Mouse (Mus musculus): ENCODE results near the gene Kcnn3. TPM values are rescaled to one million over a fixed set of nuclear protein-coding genes. Genes with fewer than 3 reads are reported as not detected.

The Kcnn3 gene
- polyA plus RNA-seq, 1 experiment from 2014 or later = 1.2 TPM

- no peaks in the 10 kb centered on the region for H3K36me3 ChIP-seq
- no peak overlapping the region for H3K4me3 ChIP-seq
- WGBS = 87% methylated on average over 12 of the region's 12 CpGs
- H3K4me1 ChIP-seq (replicated peaks) = peaks cover 9% of the 10 kb centered on the region
- no peak overlapping the region for H3K27ac ChIP-seq
- DNase-seq (ENCODE audit: low spot score) = no peak
- no peaks in the 10 kb centered on the region for H3K27me3 ChIP-seq (ENCODE audit: insufficient read depth, poor library complexity, severe bottlenecking)
- H3K9me3 ChIP-seq = no peaks in the 10 kb centered on the region
Measured at GRCm38 (mm10) chr3:89672573-89673317, 152.8 kb downstream of the Kcnn3 start.

- H3K27ac ChIP-seq = peak overlapping the region; percentile 62; the same call in 1 of the 2 replicates
Measured at GRCm38 (mm10) chr3:89677617-89678016, 157.7 kb downstream of the Kcnn3 start.

GRCm38 (mm10) chr3:89686031-89686430, 166.1 kb downstream of the Kcnn3 start:
- 56% methylated on average over 5 of the region's 5 CpGs for WGBS

More at GRCm38 (mm10) chr3:89677617-89678016, 157.7 kb downstream of the Kcnn3 start:
- Histone ChIP-seq H3K36me3 (no peaks in the 10 kb centered on the region), H3K4me1 (replicated peaks) (peaks cover 17% of the 10 kb centered on the region), H3K9me3 (no peaks in the 10 kb centered on the region), H3K4me3 (no peak overlapping the region), H3K27me3 (ENCODE audit: insufficient read depth, poor library complexity, severe bottlenecking) (no peaks in the 10 kb centered on the region)
- WGBS = 53% methylated on average over 5 of the region's 5 CpGs
- no peak for DNase-seq (ENCODE audit: low spot score)

GRCm38 (mm10) chr3:89688694-89689581, 169.0 kb downstream of the Kcnn3 start:
- Histone ChIP-seq H3K36me3 (no peaks in the 10 kb centered on the region), H3K4me3 (peak overlapping the region; percentile 60), H3K4me1 (replicated peaks) (peaks cover 13% of the 10 kb centered on the region), H3K9me3 (peaks cover 6% of the 10 kb centered on the region), H3K27ac (peak overlapping the region; percentile 93), H3K27me3 (ENCODE audit: insufficient read depth, poor library complexity, severe bottlenecking) (peaks cover 6% of the 10 kb centered on the region; the same call in 1 of the 2 replicates)
- peak; percentile 91 for DNase-seq (ENCODE audit: low spot score)
- WGBS = 6% methylated on average over 25 of the region's 25 CpGs

More at GRCm38 (mm10) chr3:89686031-89686430, 166.1 kb downstream of the Kcnn3 start:
- H3K27me3 ChIP-seq (ENCODE audit: insufficient read depth, poor library complexity, severe bottlenecking) = peaks cover 6% of the 10 kb centered on the region; the same call in 1 of the 2 replicates
- H3K27ac ChIP-seq = no peak overlapping the region
- H3K9me3 ChIP-seq = no peaks in the 10 kb centered on the region
- no peaks in the 10 kb centered on the region for H3K36me3 ChIP-seq
- no peak overlapping the region for H3K4me3 ChIP-seq
- no peak for DNase-seq (ENCODE audit: low spot score)
- H3K4me1 ChIP-seq (replicated peaks) = peaks cover 22% of the 10 kb centered on the region

- Histone ChIP-seq H3K27me3 (ENCODE audit: insufficient read depth, poor library complexity, severe bottlenecking) (peaks cover 6% of the 10 kb centered on the region; the same call in 1 of the 2 replicates), H3K36me3 (no peaks in the 10 kb centered on the region), H3K9me3 (peaks cover 6% of the 10 kb centered on the region), H3K27ac (no peak overlapping the region), H3K4me3 (no peak overlapping the region), H3K4me1 (replicated peaks) (peaks cover 13% of the 10 kb centered on the region)
- no peak for DNase-seq (ENCODE audit: low spot score)
- 76% methylated on average over 9 of the region's 9 CpGs for WGBS
Measured at GRCm38 (mm10) chr3:89691776-89692175, 171.8 kb downstream of the Kcnn3 start.

- DNase-seq (ENCODE audit: low spot score) = no peak
Measured at GRCm38 (mm10) chr3:89696152-89696821, 176.3 kb downstream of the Kcnn3 start.

GRCm38 (mm10) chr3:89698958-89699357, 179.0 kb downstream of the Kcnn3 start:
- H3K4me1 ChIP-seq (replicated peaks) = no peaks in the 10 kb centered on the region
- 94% methylated on average over 1 of the region's 1 CpGs for WGBS
- no peak overlapping the region for H3K27ac ChIP-seq
- no peaks in the 10 kb centered on the region for H3K36me3 ChIP-seq
- peaks cover under 1% of the 10 kb centered on the region; the same call in 1 of the 2 replicates for H3K9me3 ChIP-seq
- DNase-seq (ENCODE audit: low spot score) = no peak
- no peaks in the 10 kb centered on the region for H3K27me3 ChIP-seq (ENCODE audit: insufficient read depth, poor library complexity, severe bottlenecking)
- H3K4me3 ChIP-seq = no peak overlapping the region

More at GRCm38 (mm10) chr3:89696152-89696821, 176.3 kb downstream of the Kcnn3 start:
- Histone ChIP-seq H3K4me3 (no peak overlapping the region), H3K9me3 (peaks cover 6% of the 10 kb centered on the region), H3K27ac (no peak overlapping the region), H3K4me1 (replicated peaks) (no peaks in the 10 kb centered on the region), H3K27me3 (ENCODE audit: insufficient read depth, poor library complexity, severe bottlenecking) (no peaks in the 10 kb centered on the region), H3K36me3 (no peaks in the 10 kb centered on the region)
- 68% methylated on average over 12 of the region's 12 CpGs for WGBS

- 80% methylated on average over 11 of the region's 11 CpGs for WGBS
- Histone ChIP-seq H3K27ac (no peak overlapping the region), H3K4me3 (no peak overlapping the region), H3K36me3 (no peaks in the 10 kb centered on the region), H3K27me3 (ENCODE audit: insufficient read depth, poor library complexity, severe bottlenecking) (no peaks in the 10 kb centered on the region), H3K4me1 (replicated peaks) (no peaks in the 10 kb centered on the region), H3K9me3 (no peaks in the 10 kb centered on the region)
- no peak for DNase-seq (ENCODE audit: low spot score)
Measured at GRCm38 (mm10) chr3:89700461-89700860, 180.5 kb downstream of the Kcnn3 start.

- no peak for DNase-seq (ENCODE audit: low spot score)
- 55% methylated on average over 3 of the region's 3 CpGs for WGBS
- Histone ChIP-seq H3K9me3 (no peaks in the 10 kb centered on the region), H3K27me3 (ENCODE audit: insufficient read depth, poor library complexity, severe bottlenecking) (no peaks in the 10 kb centered on the region), H3K4me3 (no peak overlapping the region), H3K4me1 (replicated peaks) (no peaks in the 10 kb centered on the region), H3K36me3 (no peaks in the 10 kb centered on the region), H3K27ac (no peak overlapping the region)
Measured at GRCm38 (mm10) chr3:89703596-89703995, 183.6 kb downstream of the Kcnn3 start.

- no peaks in the 10 kb centered on the region for H3K9me3 ChIP-seq
- H3K27me3 ChIP-seq (ENCODE audit: insufficient read depth, poor library complexity, severe bottlenecking) = no peaks in the 10 kb centered on the region
- H3K27ac ChIP-seq = no peak overlapping the region
- DNase-seq (ENCODE audit: low spot score) = no peak
- no peaks in the 10 kb centered on the region for H3K4me1 ChIP-seq (replicated peaks)
- H3K36me3 ChIP-seq = no peaks in the 10 kb centered on the region
- H3K4me3 ChIP-seq = no peak overlapping the region
- WGBS = 86% methylated on average over 6 of the region's 6 CpGs
Measured at GRCm38 (mm10) chr3:89704064-89704463, 184.1 kb downstream of the Kcnn3 start.

- 7% methylated on average over 28 of the region's 28 CpGs for WGBS
- Histone ChIP-seq H3K4me3 (peak within 1 kb of the TSS; percentile 100), H3K27me3 (ENCODE audit: insufficient read depth, poor library complexity, severe bottlenecking) (0 out of 2 replicates have a peak, but pooled peaks cover 5% of the 10 kb centered on the region), H3K9me3 (no peaks in the 10 kb centered on the region), H3K4me1 (replicated peaks) (peaks cover 25% of the 10 kb centered on the region), H3K27ac (peak within 1 kb of the TSS; percentile 94), H3K36me3 (no peaks in the 10 kb centered on the region)
- DNase-seq (ENCODE audit: low spot score) = peak; percentile 88
Measured at GRCm38 (mm10) chr3:89714359-89715206, 194.6 kb downstream of the Kcnn3 start, which contains the start of gene Adar. TSS of gene Adar (plus strand) at chr3:89715022.
